Comparison of ENCODE assay signal across 41 mouse cellular contexts in the genomic region with DNA sequence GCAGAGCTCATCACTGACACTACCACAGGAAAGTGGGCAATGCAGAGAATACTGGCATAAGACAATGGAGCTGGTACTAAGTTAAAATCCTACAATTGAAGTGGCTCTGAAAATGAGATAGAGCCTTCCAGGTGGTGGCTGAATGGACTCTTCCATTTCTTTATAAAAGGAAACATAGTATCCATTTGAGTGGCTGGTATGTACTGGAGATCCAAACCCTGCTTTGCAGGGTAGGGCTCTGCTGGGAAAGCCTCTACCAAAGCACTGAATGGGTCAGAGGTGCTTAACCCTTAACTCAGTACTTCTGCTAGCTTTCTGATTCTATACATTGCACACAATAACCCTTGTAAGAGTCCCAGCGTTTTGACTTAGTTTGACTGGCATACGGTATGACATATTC. TPM values are rescaled to one million over a fixed set of nuclear protein-coding genes. Genes with fewer than 3 reads are reported as not detected.
"Had no signal": no experiment of that assay in that cellular context is flagged by ENCODE, and none has a peak within 500 bp of the region (broad histone marks: within the 10 kb centered on the region; RNA-seq: fewer than 3 reads in every experiment).

No protein-coding gene starts in this region.

RNA-seq across cellular contexts. Expression of gene Gm5799, which starts 8.9 kb away (rescaled TPM):
- total RNA-seq: heart, postnatal 14 days; heart, postnatal 25 days; heart, postnatal 36 days; hematopoietic stem cell, adult 5-6 weeks; hindbrain, postnatal 0 days; layer of hippocampus, adult 18-20 months; layer of hippocampus, adult 8-10 months; layer of hippocampus, postnatal 10 days; layer of hippocampus, postnatal 25 days; layer of hippocampus, postnatal 36 days had no signal
- polyA plus RNA-seq: heart, embryonic 10.5 days; heart, embryonic 11.5 days; heart, embryonic 12.5 days; heart, embryonic 13.5 days; heart, embryonic 14.5 days; heart, embryonic 15.5 days; heart, embryonic 16.5 days; heart, postnatal 0 days; hindbrain, embryonic 10.5 days; hindbrain, embryonic 11.5 days; hindbrain, embryonic 12.5 days; hindbrain, embryonic 13.5 days; hindbrain, embryonic 14.5 days; hindbrain, embryonic 15.5 days; hindbrain, embryonic 16.5 days; hindbrain, postnatal 0 days; inflammation-experienced regulatory T-cells, adult 6 months; intestine, embryonic 14.5 days; intestine, embryonic 15.5 days; intestine, embryonic 16.5 days; intestine, postnatal 0 days; kidney, embryonic 14.5 days; kidney, embryonic 15.5 days; kidney, embryonic 16.5 days; large intestine, adult 2 months had no signal

RNA-seq across cellular contexts. Expression of gene Gm17654, which starts 26.7 kb away (rescaled TPM):
- total RNA-seq: heart, postnatal 10 days; heart, postnatal 14 days; heart, postnatal 25 days; heart, postnatal 36 days; heart, postnatal 4 days; hematopoietic stem cell, adult 5-6 weeks; hindbrain, postnatal 0 days; layer of hippocampus, adult 18-20 months; layer of hippocampus, adult 2 months; layer of hippocampus, adult 8-10 months; layer of hippocampus, postnatal 10 days; layer of hippocampus, postnatal 14 days; layer of hippocampus, postnatal 25 days; layer of hippocampus, postnatal 36 days; left cerebral cortex, adult 18-20 months had no signal
- polyA plus RNA-seq: heart, embryonic 10.5 days; heart, embryonic 11.5 days; heart, embryonic 12.5 days; heart, embryonic 13.5 days; heart, embryonic 14.5 days; heart, embryonic 15.5 days; heart, embryonic 16.5 days; heart, postnatal 0 days; hindbrain, embryonic 10.5 days; hindbrain, embryonic 11.5 days; hindbrain, embryonic 12.5 days; hindbrain, embryonic 13.5 days; hindbrain, embryonic 14.5 days; hindbrain, embryonic 15.5 days; hindbrain, embryonic 16.5 days; hindbrain, postnatal 0 days; inflammation-experienced regulatory T-cells, adult 6 months; intestine, embryonic 14.5 days; intestine, embryonic 15.5 days; intestine, embryonic 16.5 days; intestine, postnatal 0 days; kidney, adult 2 months; kidney, embryonic 14.5 days; kidney, embryonic 15.5 days; kidney, embryonic 16.5 days; kidney, postnatal 0 days; large intestine, adult 2 months had no signal

RNA-seq across cellular contexts. Expression of gene Gm10375, which starts 55.5 kb away (rescaled TPM):
- total RNA-seq: heart, postnatal 10 days; heart, postnatal 14 days; heart, postnatal 25 days; heart, postnatal 36 days; heart, postnatal 4 days; hematopoietic stem cell, adult 5-6 weeks; hindbrain, postnatal 0 days; layer of hippocampus, adult 18-20 months; layer of hippocampus, adult 2 months; layer of hippocampus, adult 8-10 months; layer of hippocampus, postnatal 10 days; layer of hippocampus, postnatal 14 days; layer of hippocampus, postnatal 25 days; layer of hippocampus, postnatal 36 days; left cerebral cortex, adult 18-20 months had no signal
- polyA plus RNA-seq: heart, embryonic 10.5 days; heart, embryonic 11.5 days; heart, embryonic 12.5 days; heart, embryonic 13.5 days; heart, embryonic 14.5 days; heart, embryonic 15.5 days; heart, embryonic 16.5 days; heart, postnatal 0 days; hindbrain, embryonic 10.5 days; hindbrain, embryonic 11.5 days; hindbrain, embryonic 12.5 days; hindbrain, embryonic 13.5 days; hindbrain, embryonic 14.5 days; hindbrain, embryonic 15.5 days; hindbrain, embryonic 16.5 days; hindbrain, postnatal 0 days; inflammation-experienced regulatory T-cells, adult 6 months; intestine, embryonic 14.5 days; intestine, embryonic 15.5 days; intestine, embryonic 16.5 days; intestine, postnatal 0 days; kidney, adult 2 months; kidney, embryonic 14.5 days; kidney, embryonic 15.5 days; kidney, embryonic 16.5 days; kidney, postnatal 0 days; large intestine, adult 2 months had no signal
